Mouse (Mus musculus) frontal cortex, postnatal 10 days (tissue): Measurements from ENCODE around the gene Ctcfl.
"Not testable (repeated sequence)": the region's sequence is repeated elsewhere in the genome, so short reads cannot be mapped to it uniquely, and the experiment has no call there.

Experiments
- DNase-seq, 2 experiments: peaks; one replicate each; pipeline ENCODE4 v3.0.0; 2022; ENCODE audit warnings: low spot score in 2 of 2, mixed read lengths in 1 of 2

Gene Ctcfl

GRCm38 (mm10) chr2:173143611-173144010, 24.3 kb upstream of the Ctcfl start:
- no peak for DNase-seq

- no peak for DNase-seq
Observed at GRCm38 (mm10) chr2:173138323-173139239, 19.3 kb upstream of the Ctcfl start.

- DNase-seq: no peak
Observed at GRCm38 (mm10) chr2:173134695-173135094, 15.4 kb upstream of the Ctcfl start.

GRCm38 (mm10) chr2:173132794-173133300, 13.5 kb upstream of the Ctcfl start:
- no peak for DNase-seq

GRCm38 (mm10) chr2:173132262-173132661, 12.9 kb upstream of the Ctcfl start:
- DNase-seq: no peak

GRCm38 (mm10) chr2:173129111-173129510, 9.8 kb upstream of the Ctcfl start:
- DNase-seq: no peak

- DNase-seq: no peak
Observed at GRCm38 (mm10) chr2:173126386-173126785, 7.1 kb upstream of the Ctcfl start.

- DNase-seq: no peak
Observed at GRCm38 (mm10) chr2:173124022-173124735, 4.9 kb upstream of the Ctcfl start.

GRCm38 (mm10) chr2:173120117-173120516, 792 bp upstream of the Ctcfl start:
- not testable (repeated sequence) for DNase-seq

GRCm38 (mm10) chr2:173113796-173114195, 5.5 kb downstream of the Ctcfl start:
- DNase-seq: not testable (repeated sequence)

GRCm38 (mm10) chr2:173110571-173110970, 8.8 kb downstream of the Ctcfl start:
- DNase-seq: no peak

- no peak for DNase-seq
Observed at GRCm38 (mm10) chr2:173109510-173109909, 9.8 kb downstream of the Ctcfl start.

- no peak for DNase-seq
Observed at GRCm38 (mm10) chr2:173108509-173109190, 10.7 kb downstream of the Ctcfl start.

GRCm38 (mm10) chr2:173106889-173107785, 12.2 kb downstream of the Ctcfl start:
- DNase-seq: peak in 1 of 2 experiments; percentile 62

GRCm38 (mm10) chr2:173106409-173106808, 12.9 kb downstream of the Ctcfl start:
- no peak for DNase-seq

GRCm38 (mm10) chr2:173097337-173097736, 22.0 kb downstream of the Ctcfl start:
- not testable (repeated sequence) for DNase-seq

GRCm38 (mm10) chr2:173089437-173089836, 29.9 kb downstream of the Ctcfl start:
- DNase-seq: peak; percentile 45 to 79

- DNase-seq: no peak
Observed at GRCm38 (mm10) chr2:173087405-173087804, 31.9 kb downstream of the Ctcfl start.

- no peak for DNase-seq
Observed at GRCm38 (mm10) chr2:173085763-173086162, 33.6 kb downstream of the Ctcfl start.

GRCm38 (mm10) chr2:173084871-173085270, 34.5 kb downstream of the Ctcfl start:
- no peak for DNase-seq
